Mouse (Mus musculus) stomach, postnatal 0 days (tissue): ENCODE data around the gene Selenbp1. TPM values are rescaled to one million over a fixed set of nuclear protein-coding genes. Genes with fewer than 3 reads are reported as not detected.
A peak's percentile ranks its signal among the peaks of the same experiment; 100 is the strongest.
"Not testable (repeated sequence)": the region's sequence is repeated elsewhere in the genome, so short reads cannot be mapped to it uniquely, and the experiment has no call there.

Source experiments
- ATAC-seq: fragments of 200-750 bp; cut with Nextera tagmentation; 2 replicates; pipeline ENCODE4 v1.8.0; 2017; ENCODE audit not compliant: low FRiP score, low TSS enrichment
- DNase-seq: peaks from one replicate; pipeline ENCODE4 v3.0.0-alpha.2; 2016; ENCODE audit warnings: low spot score
- H3K27ac ChIP-seq: fragments of 300-500 bp; sonication (generic); replicated peaks from 2 replicates; pipeline ENCODE4 v1.5.1; 2014; ENCODE audit warnings: mild to moderate bottlenecking, control low read depth
- H3K27me3 ChIP-seq: fragments of 300-500 bp; sonication (generic); 2 replicates; pipeline ENCODE4 v1.6.1; 2014; ENCODE audit warnings: low read length; ENCODE audit not compliant: control insufficient read depth, insufficient read depth
- H3K36me3 ChIP-seq: fragments of 300-500 bp; sonication (generic); 2 replicates; pipeline ENCODE4 v1.6.1; 2014; ENCODE audit warnings: low read length, mixed read lengths; ENCODE audit not compliant: control insufficient read depth, insufficient read depth
- H3K4me1 ChIP-seq: fragments of 300-500 bp; sonication (generic); replicated peaks from 2 replicates; pipeline ENCODE4 v1.6.1; 2014; ENCODE audit warnings: antibody characterized with exemption; ENCODE audit not compliant: control insufficient read depth, insufficient read depth
- H3K4me2 ChIP-seq: fragments of 300-500 bp; sonication (generic); replicated peaks from 2 replicates; pipeline ENCODE4 v1.6.1; 2014; ENCODE audit warnings: low read depth, mild to moderate bottlenecking, control low read depth, moderate library complexity
- H3K4me3 ChIP-seq: fragments of 300-500 bp; sonication (generic); 2 replicates; pipeline ENCODE4 v1.5.1; 2014; ENCODE audit warnings: low read depth, low read length, control low read depth
- H3K9ac ChIP-seq: fragments of 300-500 bp; sonication (generic); 2 replicates; pipeline ENCODE4 v1.6.1; 2014; ENCODE audit warnings: mild to moderate bottlenecking, low read length, control low read depth, mixed read lengths
- H3K9me3 ChIP-seq: fragments of 300-500 bp; sonication (generic); 2 replicates; pipeline ENCODE4 v1.6.1; 2016; ENCODE audit warnings: low read length; ENCODE audit not compliant: control insufficient read depth
- CTCF ChIP-seq: IDR thresholded peaks from 2 replicates; pipeline ENCODE4 v1.5.1; 2016; ENCODE audit warnings: antibody characterized with exemption, low read depth, mild to moderate bottlenecking, moderate library complexity
- EP300 ChIP-seq: optimal IDR thresholded peaks from 2 replicates; pipeline ENCODE3; 2016; ENCODE audit warnings: antibody characterized with exemption
- WGBS: fragments of 180-500 bp; shearing (Covaris S2); extraction: QIAGEN DNeasy Blood & Tissue Kit; methylation state at CpG from one replicate; pipeline ENCODE4 v1.1.7; 2014; 5-methylcytosine and 5-hydroxymethylcytosine counted together
- polyA plus RNA-seq: library from polyadenylated mRNA; unstranded; fragments of >200 nt; fragmentation: Nextera tagmentation; extraction: Ambion mirVana; gene quantifications from 2 replicates; pipeline ENCODE4 v1.2.1, GENCODE M21; 2015

Selenbp1 gene
- polyA plus RNA-seq, 1 experiment from 2014 or later: 65.9 TPM

GRCm38 (mm10) chr3:94904759-94905158 lies 28.1 kb upstream of the Selenbp1 start:
- not testable (repeated sequence) for H3K4me3 ChIP-seq, H3K36me3 ChIP-seq
- 60% methylated on average over 3 of the region's 3 CpGs for WGBS

DNA sequence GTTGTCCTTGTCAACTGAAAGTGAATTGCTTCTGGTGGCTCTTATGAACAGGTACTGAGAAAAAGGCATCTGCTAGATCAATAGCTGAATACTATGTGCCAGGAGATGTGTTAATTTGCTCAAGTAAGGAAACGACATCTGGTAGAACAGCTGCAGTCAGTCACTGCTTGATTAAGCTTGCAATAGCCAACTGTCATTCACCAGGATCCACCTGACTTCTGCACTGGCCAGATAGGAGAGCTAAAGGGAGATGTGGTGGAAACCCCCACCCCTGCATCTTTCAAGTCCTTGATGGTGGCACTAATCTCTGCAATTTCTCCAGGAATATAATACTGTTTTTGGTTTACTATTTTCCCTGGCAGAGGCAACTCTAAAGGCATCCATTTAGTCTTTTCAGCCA lies 26.4 kb upstream of the Selenbp1 start:
- no peak for TF ChIP-seq EP300
- TF ChIP-seq CTCF: no peak
- 58% methylated on average over 1 of the region's 1 CpGs for WGBS
- ATAC-seq: no peak

More at GRCm38 (mm10) chr3:94904759-94905158, 28.1 kb upstream of the Selenbp1 start:
- H3K27me3 ChIP-seq, H3K4me1 ChIP-seq, H3K9ac ChIP-seq, H3K4me2 ChIP-seq, DNase-seq, H3K27ac ChIP-seq, ATAC-seq, H3K9me3 ChIP-seq: not testable (repeated sequence)
- TF ChIP-seq CTCF: peak; percentile 47

DNA sequence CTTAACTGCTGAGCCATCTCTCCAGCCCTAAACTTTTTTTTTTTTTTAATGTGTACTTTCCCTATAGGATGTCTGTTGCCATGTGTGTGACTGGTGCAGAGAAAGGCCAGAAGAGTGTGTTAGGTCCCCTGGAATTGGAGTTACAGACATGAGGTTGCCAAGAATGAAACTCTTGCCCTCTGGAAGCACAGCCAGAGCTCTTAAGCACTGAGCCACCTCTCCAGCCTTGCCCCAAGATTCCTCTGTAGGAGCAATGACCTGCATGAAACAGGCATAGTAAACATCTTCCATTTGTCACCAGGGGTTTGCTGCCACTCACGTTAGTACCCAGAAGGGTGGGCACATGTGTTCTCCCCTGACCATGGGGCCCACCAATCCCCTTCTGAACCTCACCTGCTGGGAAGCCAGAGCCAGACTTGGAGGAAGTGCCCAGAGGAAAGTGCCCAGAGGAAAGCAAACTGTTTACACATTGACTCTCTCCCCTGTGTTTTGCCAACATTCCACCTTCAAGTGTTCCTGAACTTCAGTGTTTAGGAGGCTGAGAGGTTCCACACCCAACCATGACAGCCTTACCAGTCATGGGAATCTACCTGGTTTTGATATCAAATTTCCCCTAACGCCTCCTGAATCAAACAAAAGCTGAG lies 21.7 kb upstream of the Selenbp1 start:
- no peaks in the 10 kb centered on the region for H3K27me3 ChIP-seq
- H3K4me3 ChIP-seq: no peak overlapping the region
- no peak overlapping the region for H3K9ac ChIP-seq
- H3K9me3 ChIP-seq: no peaks in the 10 kb centered on the region
- no peak overlapping the region for H3K4me2 ChIP-seq
- H3K4me1 ChIP-seq: no peaks in the 10 kb centered on the region
- peak overlapping the region; percentile 49; the same call in 1 of the 2 replicates for H3K27ac ChIP-seq
- 59% methylated on average over 2 of the region's 2 CpGs for WGBS
- DNase-seq (no peak), ATAC-seq (no peak)
- TF ChIP-seq CTCF: no peak
- no peak for TF ChIP-seq EP300
- H3K36me3 ChIP-seq: no peaks in the 10 kb centered on the region

More for the DNA sequence above, 26.4 kb upstream of the Selenbp1 start:
- Histone ChIP-seq H3K4me1 (no peaks in the 10 kb centered on the region), H3K9me3 (no peaks in the 10 kb centered on the region), H3K4me3 (no peak overlapping the region), H3K36me3 (no peaks in the 10 kb centered on the region), H3K9ac (no peak overlapping the region), H3K4me2 (no peak overlapping the region), H3K27me3 (no peaks in the 10 kb centered on the region), H3K27ac (no peak overlapping the region)
- no peak for DNase-seq

GRCm38 (mm10) chr3:94913801-94914200 lies 19.1 kb upstream of the Selenbp1 start:
- DNase-seq (peak; percentile 22), ATAC-seq (peak; percentile 83)
- Histone ChIP-seq H3K9me3 (no peaks in the 10 kb centered on the region), H3K9ac (no peak overlapping the region), H3K27me3 (no peaks in the 10 kb centered on the region), H3K36me3 (no peaks in the 10 kb centered on the region), H3K27ac (peak overlapping the region; percentile 77), H3K4me1 (no peaks in the 10 kb centered on the region), H3K4me3 (no peak overlapping the region), H3K4me2 (no peak overlapping the region)
- no peak for TF ChIP-seq EP300
- no peak for TF ChIP-seq CTCF
- 47% methylated on average over 5 of the region's 5 CpGs for WGBS

GRCm38 (mm10) chr3:94915903-94916741 lies 16.7 kb upstream of the Selenbp1 start:
- no peak for ATAC-seq
- Histone ChIP-seq H3K9ac (no peak overlapping the region), H3K4me2 (no peak overlapping the region), H3K4me1 (no peaks in the 10 kb centered on the region), H3K36me3 (no peaks in the 10 kb centered on the region), H3K4me3 (no peak overlapping the region), H3K27me3 (no peaks in the 10 kb centered on the region), H3K27ac (0 out of 2 replicates have a peak overlapping the region, but pooled peaks have one; percentile 1), H3K9me3 (no peaks in the 10 kb centered on the region)
- TF ChIP-seq CTCF: no peak
- no peak for TF ChIP-seq EP300
- peak; percentile 30 for DNase-seq
- WGBS: 54% methylated on average over 7 of the region's 7 CpGs
